Mouse (Mus musculus) cerebellum, adult 2 months (tissue): ENCODE measurements around the gene Ccl6.

Experiments used
- CTCF ChIP-seq: fragments of 200-500 bp; IDR thresholded peaks from 2 replicates; pipeline ENCODE4 v1.5.1; 2011; ENCODE audit warnings: low read depth, mild to moderate bottlenecking, control low read depth, low read length, moderate library complexity, borderline replicate concordance; ENCODE audit not compliant: insufficient read depth
- POLR2A ChIP-seq: fragments of 200-500 bp; IDR thresholded peaks from 2 replicates; pipeline ENCODE4 v1.6.1; 2011; ENCODE audit warnings: low read length, control low read depth, borderline replicate concordance; ENCODE audit not compliant: insufficient read depth

- TF ChIP-seq CTCF: no peak
- TF ChIP-seq POLR2A: no peak
Measured at GRCm38 (mm10) chr11:83581626-83582610, 11.0 kb downstream of the Ccl6 start.
